Mouse (Mus musculus): ENCODE results near the gene Zc3hc1. TPM values are rescaled to one million over a fixed set of nuclear protein-coding genes. Genes with fewer than 3 reads are reported as not detected.

The Zc3hc1 gene
- polyA plus RNA-seq, 1 experiment from 2014 or later = 78.3 TPM

GRCm38 (mm10) chr6:30319216-30319615 is 71.6 kb downstream of the Zc3hc1 start:
- WGBS = 76% methylated on average over 5 of the region's 5 CpGs
- H3K9me3 ChIP-seq (ENCODE audit: control insufficient read depth, low read length) = no peaks in the 10 kb centered on the region
- no peak for ATAC-seq (ENCODE audit: low FRiP score, low TSS enrichment)

More at GRCm38 (mm10) chr6:30319216-30319615, 71.6 kb downstream of the Zc3hc1 start:
- 0 out of 2 replicates have a peak, but pooled peaks cover 3% of the 10 kb centered on the region for H3K4me1 ChIP-seq (ENCODE audit: control insufficient read depth, insufficient read depth, low read length)
- H3K36me3 ChIP-seq (ENCODE audit: control insufficient read depth, insufficient read depth, low read length) = no peaks in the 10 kb centered on the region
- H3K27ac ChIP-seq (ENCODE audit: low read depth, low read length) = no peak overlapping the region
- H3K4me3 ChIP-seq (ENCODE audit: low read length) = no peak overlapping the region
- no peak overlapping the region for H3K4me2 ChIP-seq (replicated peaks; ENCODE audit: low read depth, low read length)
- H3K9ac ChIP-seq (ENCODE audit: low read depth, low read length) = no peak overlapping the region
- no peaks in the 10 kb centered on the region for H3K27me3 ChIP-seq (ENCODE audit: control insufficient read depth, insufficient read depth, low read length)

Other genes starting within 250 kb of the Zc3hc1 start
- gene Ube2h, start 86.5 kb downstream of the Zc3hc1 start, polyA plus RNA-seq (2014; fragmentation: Nextera tagmentation; extraction: Ambion mirVana) = 45.7 and 68.1 TPM in 2 replicates
- gene Klhdc10, start 10.8 kb upstream of the Zc3hc1 start, polyA plus RNA-seq (2014; fragmentation: Nextera tagmentation; extraction: Ambion mirVana) = 25.7 and 42.8 TPM in 2 replicates
- 35.2 and 56.8 TPM in 2 replicates for gene Tmem209, start 118.8 kb upstream of the Zc3hc1 start, polyA plus RNA-seq (2014; fragmentation: Nextera tagmentation; extraction: Ambion mirVana)
- 0.51 TPM in 1 of 2 replicates, not detected in the other for gene Ssmem1, start 118.8 kb upstream of the Zc3hc1 start, polyA plus RNA-seq (2014; fragmentation: Nextera tagmentation; extraction: Ambion mirVana)
- 22.7 and 29.8 TPM in 2 replicates for gene Cpa2, start 150.6 kb upstream of the Zc3hc1 start, polyA plus RNA-seq (2014; fragmentation: Nextera tagmentation; extraction: Ambion mirVana)
- gene Cpa4, start 177.3 kb upstream of the Zc3hc1 start, polyA plus RNA-seq (2014; fragmentation: Nextera tagmentation; extraction: Ambion mirVana) = 0.09 and 0.12 TPM in 2 replicates
- gene Cpa5, start 220.0 kb upstream of the Zc3hc1 start, polyA plus RNA-seq (2014; fragmentation: Nextera tagmentation; extraction: Ambion mirVana) = 0.57 and 1.0 TPM in 2 replicates
- 1.8 and 2.0 TPM in 2 replicates for gene Cpa1, start 248.2 kb upstream of the Zc3hc1 start, polyA plus RNA-seq (2014; fragmentation: Nextera tagmentation; extraction: Ambion mirVana)

All from kidney, embryonic 14.5 days (tissue).